Mouse (Mus musculus) CH12.LX (cell line): ENCODE measurements around the gene Nedd4. TPM values are rescaled to one million over a fixed set of nuclear protein-coding genes. Genes with fewer than 3 reads are reported as not detected.

ENCODE experiments used
- DNase-seq: peaks from one replicate; pipeline ENCODE4 v3.0.0-alpha.2; 2013; ENCODE audit errors: extremely low read depth
- H3K27ac ChIP-seq: 2 replicates; pipeline ENCODE4 v1.5.1; 2012; ENCODE audit warnings: low read depth, mild to moderate bottlenecking, control low read depth, moderate library complexity; ENCODE audit not compliant: insufficient read depth
- H3K27me3 ChIP-seq: replicated peaks from 2 replicates; pipeline ENCODE3; 2012; ENCODE audit warnings: inconsistent platforms
- H3K36me3 ChIP-seq, 2 experiments: replicated peaks in 1 of 2; 2 replicates each; pipeline versions ENCODE3 to v1.6.1; 2012; ENCODE audit warnings: inconsistent platforms in 1 of 2, low read length in 1 of 2, mild to moderate bottlenecking in 1 of 2, mixed read lengths in 1 of 2, moderate library complexity in 1 of 2; ENCODE audit not compliant: control insufficient read depth in 1 of 2, insufficient read depth in 1 of 2
- H3K4me1 ChIP-seq, 2 experiments: 2 replicates each; pipeline ENCODE4 v1.6.1; 2012; ENCODE audit warnings: inconsistent platforms in 1 of 2, moderate library complexity in 1 of 2; ENCODE audit not compliant: insufficient read depth in 2 of 2, control insufficient read depth in 1 of 2
- H3K4me2 ChIP-seq: 2 replicates; pipeline ENCODE4 v1.6.1; 2012; ENCODE audit warnings: low read depth, mild to moderate bottlenecking, control low read depth; ENCODE audit not compliant: poor library complexity, insufficient read depth, severe bottlenecking
- H3K4me3 ChIP-seq, 3 experiments: fragments of 150-350 bp in 1 of 3; sonication (generic) in 1 of 3; replicated peaks in 1 of 3; 2 replicates each; pipeline versions ENCODE3 to v1.5.1; 2011 to 2012; ENCODE audit warnings: low read depth in 2 of 3, low read length in 2 of 3, mild to moderate bottlenecking in 2 of 3, moderate library complexity in 2 of 3, control low read depth in 1 of 3, improper control_type of control experiment in 1 of 3, inconsistent platforms in 1 of 3, mixed read lengths in 1 of 3; ENCODE audit not compliant: poor library complexity in 1 of 3
- H3K79me2 ChIP-seq: replicated peaks from 2 replicates; pipeline ENCODE4 v1.6.1; 2012; ENCODE audit warnings: mild to moderate bottlenecking, moderate library complexity; ENCODE audit not compliant: control insufficient read depth, poor library complexity, insufficient read depth, severe bottlenecking; ENCODE audit errors: extremely low read depth
- H3K9ac ChIP-seq: 2 replicates; pipeline ENCODE4 v1.6.1; 2012; ENCODE audit warnings: low read depth, mild to moderate bottlenecking, control low read depth, moderate library complexity; ENCODE audit not compliant: insufficient read depth
- H3K9me3 ChIP-seq: replicated peaks from 2 replicates; pipeline ENCODE3; 2012; ENCODE audit warnings: low read length, inconsistent platforms, mixed read lengths
- CHD2 ChIP-seq: IDR thresholded peaks from 2 replicates; pipeline ENCODE4 v1.6.1; 2011; ENCODE audit warnings: low read length, improper control_type of control experiment
- CTCF ChIP-seq, 2 experiments: IDR thresholded peaks in 1 of 2; conservative IDR thresholded peaks in 1 of 2; 2 replicates each; pipeline ENCODE4 v1.5.1; 2011 to 2012; ENCODE audit warnings: low read depth in 2 of 2, low read length in 2 of 2, improper control_type of control experiment in 1 of 2, inconsistent platforms in 1 of 2, mild to moderate bottlenecking in 1 of 2, moderate library complexity in 1 of 2
- ETS1 ChIP-seq: conservative IDR thresholded peaks from 2 replicates; pipeline ENCODE4 v1.6.1; 2012; ENCODE audit warnings: low read depth, mild to moderate bottlenecking, inconsistent platforms, low read length, improper control_type of control experiment, moderate library complexity
- HCFC1 ChIP-seq: IDR thresholded peaks from 2 replicates; pipeline ENCODE4 v1.6.1; 2012; ENCODE audit warnings: low read depth, mild to moderate bottlenecking, inconsistent platforms, low read length, improper control_type of control experiment
- JUND ChIP-seq: conservative IDR thresholded peaks from 2 replicates; pipeline ENCODE4 v1.6.1; 2011; ENCODE audit warnings: low read depth, low read length, improper control_type of control experiment
- MAFK ChIP-seq: IDR thresholded peaks from 2 replicates; pipeline ENCODE4 v1.6.1; 2011; ENCODE audit warnings: low read length, improper control_type of control experiment; ENCODE audit not compliant: insufficient replicate concordance
- MAX ChIP-seq: IDR thresholded peaks from 2 replicates; pipeline ENCODE4 v1.6.1; 2011; ENCODE audit warnings: low read length, improper control_type of control experiment
- MEF2A ChIP-seq: IDR thresholded peaks from 2 replicates; pipeline ENCODE4 v1.6.1; 2014; ENCODE audit warnings: low read depth, mild to moderate bottlenecking, inconsistent platforms, low read length, improper control_type of control experiment, borderline replicate concordance
- MXI1 ChIP-seq: IDR thresholded peaks from 2 replicates; pipeline ENCODE4 v1.6.1; 2011; ENCODE audit warnings: mild to moderate bottlenecking, low read depth, low read length, improper control_type of control experiment
- MYC ChIP-seq: IDR thresholded peaks from 2 replicates; pipeline ENCODE4 v1.6.1; 2011; ENCODE audit warnings: low read depth, mild to moderate bottlenecking, improper control_type of control experiment, low read length
- NRF1 ChIP-seq: IDR thresholded peaks from 2 replicates; pipeline ENCODE4 v1.6.1; 2014; ENCODE audit warnings: low read depth, mild to moderate bottlenecking, inconsistent platforms, low read length, improper control_type of control experiment, moderate library complexity
- PAX5 ChIP-seq: IDR thresholded peaks from 2 replicates; pipeline ENCODE4 v1.6.1; 2012; ENCODE audit warnings: low read length, inconsistent platforms, mixed read lengths
- POLR2A ChIP-seq: IDR thresholded peaks from 2 replicates; pipeline ENCODE4 v1.6.1; 2011; ENCODE audit warnings: low read depth, mild to moderate bottlenecking, improper control_type of control experiment, low read length
- RCOR1 ChIP-seq: conservative IDR thresholded peaks from 2 replicates; pipeline ENCODE4 v1.6.1; 2012; ENCODE audit warnings: low read depth, mild to moderate bottlenecking, inconsistent platforms, low read length, improper control_type of control experiment
- SMC3 ChIP-seq: IDR thresholded peaks from 2 replicates; pipeline ENCODE4 v1.6.1; 2011; ENCODE audit warnings: low read depth, low read length, improper control_type of control experiment
- TBP ChIP-seq: conservative IDR thresholded peaks from 2 replicates; pipeline ENCODE4 v1.6.1; 2011; ENCODE audit warnings: low read depth, low read length, improper control_type of control experiment
- ZKSCAN1 ChIP-seq: IDR thresholded peaks from 2 replicates; pipeline ENCODE4 v1.6.1; 2012; ENCODE audit warnings: low read depth, inconsistent platforms, low read length, improper control_type of control experiment, borderline replicate concordance
- ZNF384 ChIP-seq: IDR thresholded peaks from 2 replicates; pipeline ENCODE4 v1.6.1; 2012; ENCODE audit warnings: low read depth, low read length, improper control_type of control experiment, inconsistent platforms
- dilution Hi-C: fragments of 300-500 bp; cut with MboI; formaldehyde crosslinking; loops from 2 replicates; pipeline ENCODE4 v1.14.3; 2020; ENCODE audit warnings: low sequenced_read_pairs; ENCODE audit not compliant: extremely low pct_unique_long_range_greater_than_20kb, extremely low pct_ligation_motif_present
- in situ Hi-C: fragments of 300-500 bp; cut with MboI; formaldehyde crosslinking; loops from 3 replicates; pipeline ENCODE4 v1.14.3; 2019; ENCODE audit warnings: low sequenced_read_pairs, low pct_ligation_motif_present, low pct_unique_long_range_greater_than_20kb, mixed read lengths
- polyA plus RNA-seq: library from polyadenylated mRNA; unstranded; fragments of >175 nt; gene quantifications from 2 replicates; pipeline ENCODE4 v1.2.1, GENCODE M21; 2012; ENCODE audit warnings: low read depth; ENCODE audit not compliant: insufficient read length
- total RNA-seq, 2 experiments: library from RNA; depleted of rRNA; stranded (reverse); fragments of 300-350 nt in 1 of 2; fragments of >200 nt in 1 of 2; gene quantifications; 2 replicates each; pipeline ENCODE4 v1.2.3; 2012 to 2014

Gene Nedd4
- total and polyA plus RNA-seq, 3 experiments = 56.9 to 211 (median 206) TPM

DNA sequence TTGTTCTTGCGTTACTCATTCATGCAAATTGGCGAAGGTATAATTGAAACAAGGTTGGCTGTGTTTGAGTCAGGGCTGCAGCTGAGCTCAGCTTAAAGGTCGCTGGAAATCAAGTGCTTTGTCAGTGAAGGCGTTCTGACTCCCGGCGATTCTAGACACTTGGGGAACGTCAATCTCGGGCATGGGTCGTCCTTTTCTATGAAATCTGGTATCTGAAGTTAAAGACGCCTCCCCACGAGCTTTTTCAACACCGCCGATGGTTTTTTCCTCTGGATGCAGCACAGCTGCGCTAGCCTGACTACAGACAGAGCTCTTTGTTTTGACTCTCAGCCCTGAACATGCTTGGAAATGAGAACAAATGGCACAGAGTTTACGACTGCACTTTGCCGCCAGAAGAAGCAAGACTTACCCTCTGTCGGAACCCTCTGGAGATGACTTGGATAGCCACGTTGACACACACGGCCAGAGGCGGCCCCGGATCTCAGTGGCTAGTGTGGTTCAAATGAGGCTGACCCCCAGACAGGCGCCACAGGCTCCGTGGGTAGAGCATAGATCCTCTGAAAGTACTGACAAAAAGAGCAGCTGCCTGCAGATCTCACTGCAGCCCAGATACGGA, 31.0 kb downstream of the Nedd4 start:
- no peak overlapping the region for H3K4me3 ChIP-seq
- no peaks in the 10 kb centered on the region for H3K9me3 ChIP-seq
- no peak for TF ChIP-seq JUND
- no peak for TF ChIP-seq MXI1
- TF ChIP-seq SMC3 = no peak
- TF ChIP-seq NRF1 = no peak
- TF ChIP-seq ZNF384 = no peak
- TF ChIP-seq PAX5 = no peak
- no peak for TF ChIP-seq HCFC1
- no peak for TF ChIP-seq MAFK
- no peak for TF ChIP-seq ETS1
- TF ChIP-seq POLR2A = no peak
- no peak for TF ChIP-seq MYC
- no peak for TF ChIP-seq MEF2A
- no peak for TF ChIP-seq ZKSCAN1
- no peak for TF ChIP-seq CTCF (conservative IDR thresholded peaks at IDR 0.05 in 1 of 2, IDR thresholded peaks at IDR 0.05 in 1 of 2; ENCODE audit: low read depth in 2 of 2, low read length in 2 of 2)
- TF ChIP-seq TBP = no peak
- H3K27ac ChIP-seq = no peak overlapping the region
- H3K36me3 ChIP-seq = peaks cover 22 to 86% of the 10 kb centered on the region in 2 experiments
- no peak for DNase-seq
- in situ Hi-C loops = no loop called here
- no peaks in the 10 kb centered on the region for H3K27me3 ChIP-seq
- H3K4me2 ChIP-seq = no peak overlapping the region
- no peak overlapping the region for H3K9ac ChIP-seq
- dilution Hi-C loops = no loop called here
- H3K79me2 ChIP-seq = no peaks in the 10 kb centered on the region
- H3K4me1 ChIP-seq = peaks cover 0 to 25% of the 10 kb centered on the region in 2 experiments; a peak in 2 of 4 replicates

DNA sequence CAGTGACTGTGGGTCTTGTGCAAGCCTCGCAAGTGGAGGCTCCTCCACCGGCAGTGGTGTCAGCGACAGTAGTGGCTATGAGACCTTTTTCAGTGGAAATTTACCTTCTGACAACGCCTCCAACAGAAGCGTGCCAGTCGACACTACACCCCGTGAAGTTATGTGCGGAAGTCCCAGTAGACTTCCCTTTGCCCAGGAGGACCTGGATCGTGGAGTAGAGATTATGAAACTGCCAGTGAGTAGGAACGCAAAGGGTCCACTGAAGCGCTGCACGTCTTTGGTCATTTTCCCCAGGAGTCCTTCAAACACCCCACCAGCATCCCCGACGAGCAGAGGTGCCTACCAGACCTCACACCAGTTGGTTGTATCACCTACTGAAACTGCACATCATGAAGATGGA, 31.7 kb downstream of the Nedd4 start:
- peaks cover 20 to 86% of the 10 kb centered on the region in 2 experiments for H3K36me3 ChIP-seq
- no peak overlapping the region for H3K4me3 ChIP-seq
- dilution Hi-C loops = no loop called here
- H3K27me3 ChIP-seq = no peaks in the 10 kb centered on the region
- TF ChIP-seq RCOR1 (no peak), MAX (no peak), MEF2A (no peak), CHD2 (no peak)
- TF ChIP-seq, all 38 proteins: peak for 0
- Histone ChIP-seq H3K27ac (no peak overlapping the region), H3K79me2 (no peaks in the 10 kb centered on the region), H3K4me2 (no peak overlapping the region), H3K4me1 (peaks cover 0 to 25% of the 10 kb centered on the region in 2 experiments; a peak in 2 of 4 replicates), H3K9ac (no peak overlapping the region), H3K9me3 (no peaks in the 10 kb centered on the region)
- in situ Hi-C loops = no loop called here
- DNase-seq = no peak
